Mouse (Mus musculus) gastrocnemius, adult 2 months (tissue): Measurements from ENCODE around the gene Ripk3. TPM values are rescaled to one million over a fixed set of nuclear protein-coding genes. Genes with fewer than 3 reads are reported as not detected.

Experiments
- DNase-seq: peaks from one replicate; pipeline ENCODE4 v3.0.0; 2022
- H3K27ac ChIP-seq: fragments of 200-600 bp; 2 replicates; pipeline ENCODE4 v1.8.1; 2022; ENCODE audit warnings: mild to moderate bottlenecking
- H3K4me3 ChIP-seq: fragments of 200-600 bp; 2 replicates; pipeline ENCODE4 v1.8.1; 2022; ENCODE audit warnings: mild to moderate bottlenecking, moderate library complexity
- CTCF ChIP-seq: fragments of 200-600 bp; IDR thresholded peaks from 2 replicates; pipeline ENCODE4 v1.8.1; 2022; ENCODE audit warnings: antibody characterized with exemption, mild to moderate bottlenecking, moderate library complexity
- intact Hi-C: fragments of 180-260 bp; cut with DNase I; formaldehyde crosslinking; loops from one replicate; pipeline ENCODE4 v1.15.1; 2025
- total RNA-seq, 2 experiments: library from RNA; stranded (reverse); gene quantifications; 2 replicates each; pipeline ENCODE4 v1.2.3; 2021

The Ripk3 gene
- total RNA-seq, 2 experiments from 2014 or later, result 0.64 to 1.1 TPM

- TF ChIP-seq CTCF, result no peak
- intact Hi-C loops, result loop anchor here (2.0 kb wide), 1 partner anchor 39 kb away; the partner anchor contains the start of gene Nfatc4
- peak; percentile 51 for DNase-seq
- peak within 1 kb of the TSS; percentile 87 for H3K27ac ChIP-seq
- peak within 1 kb of the TSS; percentile 81 for H3K4me3 ChIP-seq
These were observed 4.8 kb downstream of the Ripk3 start, which contains the start of gene Adcy4 for GRCm38 (mm10) chr14:55783958-55784235. Adcy4 (minus strand) TSS chr14:55784095.

DNA sequence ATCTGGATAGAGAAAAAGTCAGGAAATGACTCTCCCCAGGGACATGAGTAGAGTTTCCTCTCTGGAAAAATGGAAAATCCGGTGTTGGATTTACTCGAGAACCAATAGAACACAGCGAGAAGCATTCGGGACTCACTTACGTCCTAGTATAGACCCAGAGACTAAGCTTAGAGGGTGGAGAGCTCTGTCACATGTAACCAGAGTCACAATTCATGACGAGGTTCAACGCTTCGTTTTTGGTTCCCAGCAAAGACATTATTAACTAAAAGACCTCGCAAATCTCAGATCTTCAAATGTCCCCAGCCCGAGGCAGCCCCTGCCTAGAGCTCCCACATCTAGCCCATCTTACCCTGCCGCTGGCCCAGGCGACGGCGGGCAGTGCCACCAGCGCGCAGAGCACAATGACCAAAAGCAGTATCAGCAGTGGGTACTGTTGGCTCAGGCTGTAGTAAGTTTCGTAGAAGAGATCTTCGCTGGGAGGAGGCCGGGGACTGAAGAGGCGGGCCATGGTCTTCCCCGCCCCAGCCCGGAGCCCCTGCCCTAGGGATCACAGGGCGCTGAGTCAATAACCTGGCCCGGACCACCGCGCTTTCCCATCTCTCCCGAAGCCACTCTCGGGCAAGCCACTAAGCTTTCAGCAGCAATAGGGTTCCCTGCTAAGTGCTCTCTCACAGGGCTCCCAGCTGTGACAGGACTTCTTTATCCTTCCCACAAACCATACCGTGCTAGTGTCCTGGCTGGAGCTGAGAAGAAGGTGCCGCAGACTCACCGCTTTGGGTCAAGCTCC, 5.3 kb downstream of the Ripk3 start:
- TF ChIP-seq CTCF, result no peak
- Histone ChIP-seq H3K27ac (peak overlapping the region; percentile 87), H3K4me3 (peak overlapping the region; percentile 81)
- peak; percentile 43 for DNase-seq
- intact Hi-C loops, result loop anchor here (2.0 kb wide), 1 partner anchor 39 kb away; the partner anchor contains the start of gene Nfatc4

DNA sequence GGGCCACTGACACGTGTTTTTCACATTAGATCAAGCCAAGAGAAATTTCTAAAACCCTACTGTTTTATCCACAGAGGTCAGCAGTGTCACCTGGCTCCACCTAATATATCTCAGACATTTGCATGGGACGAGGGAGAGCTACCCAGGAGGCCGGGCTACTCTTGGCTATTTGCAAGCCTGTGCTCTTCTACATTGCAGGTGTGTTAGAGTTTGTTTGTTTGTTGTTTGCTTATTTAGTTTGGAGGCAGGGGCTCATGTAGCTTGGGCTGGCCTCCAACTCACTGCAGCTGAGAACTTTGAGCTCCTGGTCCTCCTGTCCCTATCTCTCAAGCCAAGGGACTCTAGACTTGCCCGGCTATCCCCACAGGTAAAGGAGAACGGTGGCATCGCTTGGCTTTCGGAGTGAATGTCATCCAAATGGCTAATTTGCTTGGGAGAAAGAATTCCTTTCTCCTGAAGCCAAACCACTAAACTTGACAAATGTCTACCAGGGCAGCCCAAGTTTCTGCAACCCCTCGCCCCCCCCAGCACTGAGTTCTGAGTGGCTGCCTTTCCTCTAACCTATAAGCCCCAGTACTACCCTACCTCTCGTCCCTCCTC, 6.2 kb downstream of the Ripk3 start:
- Histone ChIP-seq H3K4me3 (peak overlapping the region; percentile 81), H3K27ac (peak overlapping the region; percentile 87)
- TF ChIP-seq CTCF, result no peak
- intact Hi-C loops, result loop anchor here (2.0 kb wide), 1 partner anchor 40 kb away; the partner anchor contains the start of gene Nfatc4
- no peak for DNase-seq

DNA sequence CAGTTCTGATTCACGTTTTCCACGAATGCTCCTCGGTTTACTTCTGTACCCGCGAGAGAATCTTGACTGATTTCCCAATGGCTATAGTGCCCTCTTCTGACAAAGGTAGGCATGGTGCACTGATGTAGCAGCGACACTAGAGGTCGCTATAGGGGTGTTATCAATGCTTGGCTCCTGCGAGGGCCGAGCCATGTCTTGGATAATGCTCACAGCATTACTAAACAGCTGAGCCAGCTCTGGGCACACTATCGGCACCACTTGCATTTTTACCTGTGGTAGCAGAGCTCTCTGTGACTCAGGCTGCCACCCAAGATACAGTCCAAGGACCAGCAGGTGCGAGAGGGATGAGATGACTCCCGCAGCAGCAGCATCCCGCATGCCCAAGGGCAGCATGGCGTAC, 7.4 kb downstream of the Ripk3 start:
- peak; percentile 99 for TF ChIP-seq CTCF
- Histone ChIP-seq H3K27ac (peak overlapping the region; percentile 87), H3K4me3 (peak overlapping the region; percentile 81)
- intact Hi-C loops, result loop anchor here (2.0 kb wide), 1 partner anchor 83 kb away; no protein-coding TSS in a partner anchor
- peak; percentile 66 for DNase-seq

DNA sequence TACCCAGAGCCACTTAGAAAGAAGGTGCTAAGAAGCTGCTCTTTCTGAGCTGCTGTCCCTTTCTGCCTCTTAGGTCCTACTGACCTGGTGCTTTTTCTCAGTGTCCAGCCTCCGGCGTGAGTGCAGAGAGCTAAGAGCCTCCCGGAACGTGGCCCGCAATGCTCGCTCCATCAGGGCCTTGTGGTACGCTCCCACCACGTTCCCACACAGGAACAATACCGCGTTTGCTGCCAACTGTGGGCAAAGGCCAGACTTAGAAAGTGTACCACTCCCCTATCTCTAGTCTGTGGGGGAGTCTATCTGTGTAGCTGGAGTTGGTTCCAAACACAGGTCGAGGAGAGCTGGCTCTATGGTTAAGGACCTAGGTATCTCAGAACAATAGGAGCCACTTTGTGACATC, 7.9 kb downstream of the Ripk3 start:
- no peak for TF ChIP-seq CTCF
- H3K4me3 ChIP-seq, result no peak overlapping the region
- DNase-seq, result peak; percentile 17
- no peak overlapping the region for H3K27ac ChIP-seq
- intact Hi-C loops, result loop anchor here (2.0 kb wide), 1 partner anchor 84 kb away; no protein-coding TSS in a partner anchor

DNA sequence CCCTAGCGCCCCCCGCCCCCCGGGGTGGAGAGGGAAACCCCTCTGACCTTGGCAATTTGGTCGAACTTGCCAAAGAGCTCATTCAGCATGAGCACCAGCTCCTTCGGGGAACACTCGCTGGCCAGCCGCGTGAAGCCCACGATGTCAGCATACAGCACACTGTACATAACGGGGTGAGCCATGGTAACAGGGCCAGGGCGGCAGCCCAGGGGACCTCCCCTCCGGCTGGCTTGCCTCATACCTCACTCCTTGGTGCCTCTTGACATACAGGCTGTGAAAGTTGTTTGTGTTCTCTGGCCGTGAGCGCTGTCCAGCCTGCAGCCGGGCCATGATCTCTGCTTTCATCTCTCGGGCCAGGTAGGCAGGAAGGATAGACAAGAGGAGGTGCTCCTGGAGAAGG, 9.0 kb downstream of the Ripk3 start:
- Histone ChIP-seq H3K27ac (no peak overlapping the region), H3K4me3 (no peak overlapping the region)
- DNase-seq, result peak; percentile 15
- intact Hi-C loops, result loop anchor here (2.0 kb wide), 1 partner anchor 85 kb away; no protein-coding TSS in a partner anchor
- TF ChIP-seq CTCF, result no peak

GRCm38 (mm10) chr14:55778686-55779085, 10.0 kb downstream of the Ripk3 start:
- peak; percentile 16 for DNase-seq
- no peak overlapping the region for H3K4me3 ChIP-seq
- intact Hi-C loops, result no loop called here
- no peak overlapping the region for H3K27ac ChIP-seq
- no peak for TF ChIP-seq CTCF

DNA sequence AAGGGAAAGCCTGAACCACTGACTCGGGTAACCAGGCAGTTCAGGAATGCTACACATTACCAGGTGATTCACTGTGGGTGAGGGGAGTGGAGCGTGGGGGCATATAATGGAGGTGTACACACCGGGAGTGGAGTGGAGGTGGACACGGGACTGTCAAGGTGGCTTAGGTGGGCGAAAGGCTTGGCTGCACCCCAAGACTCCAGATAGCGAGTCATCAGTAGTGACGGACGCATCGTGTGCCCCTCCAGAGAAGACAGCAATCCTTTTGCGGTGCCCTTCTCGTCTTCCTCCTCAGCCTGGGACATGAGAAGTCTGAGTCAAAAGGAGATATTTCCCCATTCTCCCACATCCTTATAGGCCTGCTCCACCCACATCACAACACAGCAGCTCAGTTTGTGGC, 10.9 kb downstream of the Ripk3 start:
- DNase-seq, result peak; percentile 10
- TF ChIP-seq CTCF, result no peak
- Histone ChIP-seq H3K27ac (no peak overlapping the region), H3K4me3 (no peak overlapping the region)
- intact Hi-C loops, result no loop called here

DNA sequence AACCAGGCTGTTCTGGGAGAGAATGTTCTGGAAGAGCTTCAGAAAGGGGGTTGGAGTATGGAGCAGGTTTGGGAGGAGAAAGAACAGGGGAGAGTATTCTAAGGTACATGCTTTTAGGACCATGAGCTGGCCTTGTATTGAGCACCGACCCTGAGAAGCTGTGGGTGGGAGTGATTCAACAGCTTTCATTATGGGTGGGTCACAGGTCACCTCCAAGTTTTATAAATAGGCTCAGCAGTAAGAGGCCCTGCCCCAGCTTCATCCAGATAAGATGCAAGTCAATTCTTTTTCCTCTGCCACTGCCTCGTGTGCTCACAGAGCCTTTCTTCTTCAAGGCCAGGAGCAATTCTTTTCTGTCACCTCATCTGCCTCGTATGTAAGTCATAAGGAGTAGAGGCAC, 11.5 kb downstream of the Ripk3 start:
- DNase-seq, result peak; percentile 1
- H3K4me3 ChIP-seq, result no peak overlapping the region
- intact Hi-C loops, result no loop called here
- no peak overlapping the region for H3K27ac ChIP-seq
- TF ChIP-seq CTCF, result no peak

- Histone ChIP-seq H3K4me3 (no peak overlapping the region), H3K27ac (no peak overlapping the region)
- intact Hi-C loops, result no loop called here
- peak; percentile 5 for DNase-seq
- no peak for TF ChIP-seq CTCF
These were observed 12.0 kb downstream of the Ripk3 start for GRCm38 (mm10) chr14:55776711-55777110.

DNA sequence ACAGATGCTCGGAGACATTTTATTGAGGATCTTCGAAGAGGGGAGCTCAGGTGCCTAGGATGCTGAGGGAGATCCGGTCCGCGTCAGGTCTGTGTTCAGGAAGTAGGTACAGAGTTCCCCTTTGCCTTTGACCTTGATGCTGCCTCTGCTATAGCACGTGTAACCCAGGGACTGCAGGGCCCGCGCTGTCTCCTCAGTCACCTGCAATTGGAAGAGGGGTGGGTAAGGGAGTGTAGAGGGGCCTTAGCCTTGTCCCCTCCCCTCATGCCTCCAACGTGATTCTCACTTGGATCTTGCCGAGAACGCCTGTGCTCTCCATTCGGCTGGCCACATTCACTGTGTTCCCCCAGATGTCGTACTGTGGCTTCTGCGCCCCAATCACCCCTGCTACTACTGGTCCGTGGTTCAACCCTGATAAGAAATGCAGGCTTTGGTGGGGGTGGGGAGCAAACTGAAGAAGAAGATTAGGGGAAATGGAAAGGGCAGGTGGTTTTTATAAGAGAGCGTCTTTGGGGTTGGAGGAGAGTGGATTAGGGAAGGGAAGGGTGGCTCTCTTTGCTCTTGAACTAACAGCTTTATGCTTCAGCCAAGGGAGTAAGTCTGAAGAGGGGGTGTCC, 19.5 kb downstream of the Ripk3 start:
- DNase-seq, result no peak
- no peak overlapping the region for H3K4me3 ChIP-seq
- H3K27ac ChIP-seq, result no peak overlapping the region
- no peak for TF ChIP-seq CTCF
- intact Hi-C loops, result no loop called here

DNA sequence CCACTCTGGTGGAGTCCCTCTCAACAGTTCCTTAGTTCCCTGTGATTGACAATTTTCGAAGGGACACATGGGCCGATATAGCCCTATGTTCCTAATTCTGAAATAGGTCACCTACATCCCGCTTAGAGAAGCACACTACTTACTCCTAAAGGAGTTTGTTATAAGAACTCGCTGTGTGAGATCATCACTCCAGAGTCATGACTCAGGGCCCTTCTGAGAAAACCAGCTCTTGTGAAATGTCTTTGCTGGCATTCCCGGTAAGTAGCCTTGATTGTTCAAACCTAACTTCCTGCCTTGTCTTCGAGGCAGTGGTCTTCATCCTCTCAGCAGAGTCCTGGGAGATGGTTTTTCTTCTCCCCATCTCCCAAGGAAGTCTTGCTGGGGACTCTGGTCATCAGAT, 20.1 kb downstream of the Ripk3 start:
- TF ChIP-seq CTCF, result no peak

More for the DNA sequence above, 20.1 kb downstream of the Ripk3 start:
- Histone ChIP-seq H3K4me3 (no peak overlapping the region), H3K27ac (no peak overlapping the region)
- no peak for DNase-seq
- intact Hi-C loops, result no loop called here
